Mouse (Mus musculus) embryonic fibroblast, embryonic 13.5 days (primary cell): ENCODE results near the gene Rpp40.

Source experiments
- CTCF ChIP-seq: IDR thresholded peaks from 2 replicates; pipeline ENCODE4 v1.5.1; 2011; ENCODE audit warnings: mild to moderate bottlenecking, control low read depth, low read length, moderate library complexity, borderline replicate concordance; ENCODE audit not compliant: insufficient read depth
- POLR2A ChIP-seq: IDR thresholded peaks from 2 replicates; pipeline ENCODE4 v1.6.1; 2011; ENCODE audit warnings: low read depth, mild to moderate bottlenecking, control low read depth, low read length, moderate library complexity

DNA sequence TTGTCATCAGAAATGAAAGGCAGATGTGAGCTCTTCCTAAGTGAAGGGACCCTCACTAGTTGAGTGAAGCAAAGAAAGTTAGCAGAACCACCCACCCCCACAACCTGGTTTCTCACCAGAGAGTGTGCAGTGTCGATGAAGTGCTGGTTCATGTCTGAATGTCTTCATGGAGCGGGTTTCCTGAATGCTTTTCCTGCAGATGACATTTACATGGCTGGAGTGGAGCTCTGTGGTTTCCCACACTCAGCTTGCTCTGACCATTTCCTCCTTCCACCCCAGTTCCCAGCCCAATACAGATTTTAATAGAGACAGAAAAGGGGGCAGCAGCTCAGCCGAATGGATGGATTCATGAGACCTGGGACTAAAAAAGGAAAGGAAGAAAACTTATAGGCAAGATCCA is 13.3 kb downstream of the Rpp40 start:
- no peak for TF ChIP-seq CTCF
- no peak for TF ChIP-seq POLR2A
